Mouse (Mus musculus): ENCODE measurements around the gene Nup98.

Nup98 gene

DNA sequence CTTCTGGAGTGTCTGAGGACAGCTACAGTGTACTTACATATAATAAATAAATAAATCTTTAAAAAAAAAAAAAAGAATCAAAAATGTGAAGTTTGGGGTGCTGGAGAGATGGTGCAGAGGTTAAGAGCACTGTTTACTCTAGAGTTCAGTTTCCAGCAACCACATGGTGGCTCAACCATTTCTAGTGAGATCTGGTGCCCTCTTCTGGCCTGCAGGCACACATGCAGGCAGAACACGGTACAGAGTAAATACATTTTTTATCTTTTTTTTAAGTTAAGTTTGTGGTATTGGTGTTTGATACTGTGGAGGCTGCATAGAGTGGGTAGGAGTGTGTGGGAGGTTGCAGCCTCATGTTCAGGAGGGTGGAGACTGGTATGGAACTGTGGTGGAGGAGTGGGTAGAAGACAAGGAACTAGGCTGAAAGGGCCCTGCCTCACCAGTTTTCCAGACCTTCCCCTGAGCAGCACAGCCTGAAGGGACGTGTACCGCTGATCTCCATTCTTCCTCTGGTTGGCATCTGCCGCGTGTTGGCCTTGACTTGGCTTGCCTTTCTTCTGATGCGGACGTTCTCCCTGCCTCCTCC, 133.2 kb downstream of the Nup98 start:
- POLR2A ChIA-PET = no interaction called here

More for the DNA sequence above, 133.2 kb downstream of the Nup98 start:
- CTCF ChIA-PET = interaction anchor here in 3 of 4 experiments (0.6 to 0.7 kb wide), 4 partner anchors 40 to 458 kb away, joined by 3 read pairs; partner anchors contain the start of gene Chrna10 (in 1 of the 3)

All from embryonic stem cell, embryonic (primary cell).